In genomic region chr10:101288082-101288481, GRCm38 (mm10) we compare ENCODE assay signal across 16 mouse cellular contexts.
"Had no signal": no experiment of that assay in that cellular context is flagged by ENCODE, and none has a peak within 500 bp of the region (broad histone marks: within the 10 kb centered on the region; RNA-seq: fewer than 3 reads in every experiment).

No protein-coding gene starts in this region.

- H3K4me1 ChIP-seq: kidney, embryonic 15.5 days; liver, embryonic 13.5 days; midbrain, embryonic 13.5 days had no signal

- H3K4me2 ChIP-seq: kidney, embryonic 15.5 days; liver, embryonic 13.5 days; midbrain, embryonic 13.5 days had no signal

- H3K9ac ChIP-seq: kidney, embryonic 15.5 days; liver, embryonic 13.5 days; midbrain, embryonic 13.5 days had no signal

- H3K27me3 ChIP-seq: kidney, embryonic 15.5 days; liver, embryonic 13.5 days; midbrain, embryonic 13.5 days had no signal

- ATAC-seq: intestine, embryonic 16.5 days; midbrain, embryonic 13.5 days; midbrain, embryonic 16.5 days had no signal

- H3K27ac ChIP-seq: kidney, embryonic 15.5 days; left cerebral cortex, adult 2 months; liver, embryonic 13.5 days; macrophage; midbrain, embryonic 13.5 days; stomach, postnatal 0 days had no signal

- H3K9me3 ChIP-seq: kidney, embryonic 15.5 days; liver, embryonic 13.5 days; midbrain, embryonic 13.5 days had no signal

- DNase-seq: kidney, adult 8-10 months; kidney, postnatal 10 days; kidney, postnatal 36 days; liver, embryonic 13.5 days; lung, adult 2 months; right cerebral cortex, adult 18-20 months; right cerebral cortex, postnatal 14 days; right cerebral cortex, postnatal 4 days; thymus, postnatal 25 days had no signal

- H3K36me3 ChIP-seq: kidney, embryonic 15.5 days; liver, embryonic 13.5 days; midbrain, embryonic 13.5 days had no signal

- H3K4me3 ChIP-seq: kidney, embryonic 15.5 days; left cerebral cortex, adult 2 months; liver, embryonic 13.5 days; midbrain, embryonic 13.5 days had no signal
